Mouse (Mus musculus): ENCODE data around the gene Grb7. TPM values are rescaled to one million over a fixed set of nuclear protein-coding genes. Genes with fewer than 3 reads are reported as not detected.

Grb7 gene
- total RNA-seq, 2 experiments from 2014 or later = 1.1 to 1.6 TPM

GRCm38 (mm10) chr11:98469761-98470714, 23.8 kb downstream of the Grb7 start:
- no peak for DNase-seq (ENCODE audit: low spot score in 2 of 2)

GRCm38 (mm10) chr11:98470795-98471194, 24.6 kb downstream of the Grb7 start:
- DNase-seq (ENCODE audit: low spot score in 2 of 2) = no peak

DNA sequence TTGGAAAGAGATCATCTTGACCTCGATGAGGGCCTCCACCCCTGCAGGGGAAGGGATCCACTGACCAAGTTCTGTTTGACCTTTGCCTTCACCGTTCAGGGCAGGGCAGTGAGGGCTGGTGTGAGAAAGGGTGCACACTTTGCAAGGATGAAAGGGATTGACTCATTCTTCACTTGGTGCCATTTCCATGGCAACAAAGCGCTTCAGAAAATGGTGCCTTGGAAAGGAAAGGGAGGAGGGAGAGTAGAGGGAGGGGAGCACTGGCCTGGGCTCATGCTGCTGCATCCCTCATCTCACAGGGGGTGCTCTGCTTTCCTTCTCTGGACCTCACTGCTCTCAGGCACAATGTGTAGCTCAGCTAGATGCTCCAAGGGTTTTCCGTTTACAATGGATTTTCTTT, 26.5 kb downstream of the Grb7 start:
- no peak for DNase-seq (ENCODE audit: low spot score in 2 of 2)

DNA sequence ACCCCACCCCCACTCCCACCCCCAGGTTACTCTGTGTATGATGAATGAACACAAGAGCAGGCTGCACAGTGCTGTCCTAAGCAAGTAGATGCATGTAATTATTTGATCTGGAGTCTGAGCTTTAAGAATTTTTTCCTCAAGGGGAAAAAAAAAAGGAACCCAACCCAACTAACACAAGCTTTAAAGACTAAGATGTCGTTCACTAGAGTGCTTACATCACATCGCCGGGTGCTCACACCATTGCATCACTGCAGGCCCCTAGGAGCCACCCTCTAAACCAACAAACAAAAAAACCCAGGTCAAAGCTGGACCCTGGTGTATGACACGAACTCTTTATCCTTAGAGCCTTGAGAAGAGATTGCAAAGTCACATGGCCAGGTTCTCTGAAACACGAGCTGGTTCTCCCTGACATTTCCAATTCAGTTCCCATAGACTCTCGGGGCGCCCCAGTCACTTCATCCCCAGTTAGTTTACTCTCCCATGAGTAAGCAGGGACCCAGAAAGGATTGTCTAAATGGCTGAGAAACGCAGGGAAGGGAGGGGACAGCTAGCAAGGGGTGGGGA, 27.8 kb downstream of the Grb7 start:
- DNase-seq (ENCODE audit: low spot score in 2 of 2) = no peak

DNA sequence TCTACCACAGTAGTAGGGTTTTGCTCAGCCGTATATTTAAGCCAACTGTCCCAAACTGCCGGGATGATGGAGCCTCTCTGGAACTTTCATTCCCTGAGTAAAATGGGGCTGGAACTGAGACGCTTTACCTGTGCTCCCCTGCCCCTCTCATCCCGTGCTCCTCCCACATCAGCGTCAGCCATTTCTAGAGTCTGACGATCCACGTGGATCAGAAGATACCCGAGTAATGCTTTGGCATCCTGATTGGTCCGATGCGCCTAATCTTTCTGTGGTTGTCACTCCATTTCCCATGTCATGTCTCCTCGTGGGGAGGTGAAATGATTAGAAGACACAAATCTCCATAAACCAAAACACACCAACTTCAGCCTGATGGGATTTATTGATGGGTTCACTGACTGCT, 28.8 kb downstream of the Grb7 start:
- DNase-seq (ENCODE audit: low spot score in 2 of 2) = no peak

DNA sequence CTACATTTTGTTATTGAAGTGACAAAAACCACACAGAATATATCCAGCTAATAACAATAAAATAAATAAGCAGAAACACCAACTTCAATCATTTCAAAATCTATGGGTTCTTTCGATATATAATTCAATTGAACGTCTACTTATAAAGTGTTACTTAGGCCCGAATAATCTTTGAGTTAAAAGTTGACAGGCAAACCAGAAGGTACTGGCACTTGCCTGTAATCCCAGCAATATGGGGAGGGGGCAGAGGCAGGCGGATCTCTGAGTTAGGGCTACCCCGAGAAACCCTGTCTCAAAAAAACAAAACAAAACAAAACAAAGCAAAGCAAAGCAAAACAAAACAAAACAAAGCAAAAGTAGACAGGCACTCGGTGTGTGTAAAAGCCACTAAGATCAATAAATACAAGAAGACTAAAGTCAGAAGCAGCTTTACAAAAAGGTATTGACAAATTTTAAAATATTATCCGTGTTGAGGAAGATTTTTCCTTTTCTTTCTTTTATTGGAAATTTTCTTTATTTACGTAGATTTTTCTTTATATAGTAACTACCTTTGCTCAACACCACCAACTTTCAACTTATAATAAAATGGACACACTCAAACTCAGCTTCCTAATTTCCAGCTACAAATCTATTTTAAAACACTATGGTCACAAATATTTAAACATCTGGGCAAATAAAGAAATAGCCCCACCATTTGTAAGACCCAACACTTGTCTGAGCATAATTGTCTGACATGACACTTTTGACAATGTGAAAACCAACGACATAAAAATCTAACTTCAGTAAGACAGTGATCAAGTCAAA, 29.6 kb downstream of the Grb7 start:
- no peak for DNase-seq (ENCODE audit: low spot score in 2 of 2)

DNA sequence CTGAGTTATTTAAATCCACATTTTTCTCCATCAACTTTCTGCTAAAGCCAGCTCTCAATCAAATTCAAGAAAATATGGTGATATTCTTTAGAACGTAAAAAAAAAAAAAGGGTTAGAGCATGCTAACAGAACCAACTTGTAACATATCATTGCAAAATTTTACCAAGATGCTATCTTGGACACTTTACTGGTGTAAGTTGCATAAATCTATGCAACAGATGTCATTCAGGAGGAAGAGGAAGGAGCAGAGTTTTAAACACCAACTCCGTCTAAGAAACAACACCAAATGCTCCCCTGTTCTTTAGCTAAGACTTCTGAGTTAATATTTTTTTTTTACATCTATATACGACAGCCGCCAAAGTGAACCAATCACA, 30.2 kb downstream of the Grb7 start:
- no peak for DNase-seq (ENCODE audit: low spot score in 2 of 2)

- DNase-seq (ENCODE audit: low spot score in 2 of 2) = no peak
These were observed 31.0 kb downstream of the Grb7 start for GRCm38 (mm10) chr11:98477011-98477701.

DNA sequence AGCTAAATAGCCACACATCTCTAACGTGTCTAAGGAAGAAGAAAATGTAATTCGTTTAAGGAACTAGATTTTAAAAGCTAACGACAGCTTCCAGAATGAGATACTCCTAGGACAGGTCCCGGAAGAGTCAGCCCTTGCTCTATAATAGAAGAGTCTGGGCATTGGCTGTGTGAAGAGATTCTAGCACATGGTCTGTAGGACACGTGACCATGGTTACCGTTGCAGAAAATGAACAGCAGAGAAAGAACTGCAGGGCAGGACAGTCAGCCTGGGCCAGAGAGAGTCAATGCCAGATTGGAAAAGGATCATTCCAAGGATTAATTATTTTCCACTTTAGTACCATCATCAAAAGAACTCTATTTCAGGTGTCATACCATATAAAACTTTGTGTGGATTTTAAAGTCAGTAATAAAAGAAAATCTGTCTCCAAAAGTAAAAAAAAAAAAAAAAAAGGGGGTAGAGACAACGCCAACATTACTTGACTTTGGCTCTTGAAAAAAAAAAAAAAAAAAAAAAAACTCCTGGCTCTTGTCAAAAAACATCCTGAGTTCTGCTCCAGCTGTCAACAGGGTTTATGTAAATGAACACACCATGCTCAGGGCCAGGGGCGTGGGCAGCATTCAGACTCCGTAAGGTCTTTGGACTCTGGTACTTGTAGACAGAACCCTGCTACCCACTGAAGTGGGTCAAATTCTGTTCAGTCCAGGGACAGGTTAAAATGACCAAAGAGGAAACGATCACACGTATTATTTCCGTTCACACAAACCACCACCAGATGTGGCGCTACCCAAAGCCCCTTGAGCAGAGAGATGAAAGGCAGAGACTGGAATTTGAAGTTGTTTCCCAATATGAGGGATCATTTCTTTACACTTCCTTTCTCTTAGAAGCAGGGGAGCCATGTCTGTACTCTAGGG, 33.1 kb downstream of the Grb7 start:
- no peak for DNase-seq (ENCODE audit: low spot score in 2 of 2)

DNA sequence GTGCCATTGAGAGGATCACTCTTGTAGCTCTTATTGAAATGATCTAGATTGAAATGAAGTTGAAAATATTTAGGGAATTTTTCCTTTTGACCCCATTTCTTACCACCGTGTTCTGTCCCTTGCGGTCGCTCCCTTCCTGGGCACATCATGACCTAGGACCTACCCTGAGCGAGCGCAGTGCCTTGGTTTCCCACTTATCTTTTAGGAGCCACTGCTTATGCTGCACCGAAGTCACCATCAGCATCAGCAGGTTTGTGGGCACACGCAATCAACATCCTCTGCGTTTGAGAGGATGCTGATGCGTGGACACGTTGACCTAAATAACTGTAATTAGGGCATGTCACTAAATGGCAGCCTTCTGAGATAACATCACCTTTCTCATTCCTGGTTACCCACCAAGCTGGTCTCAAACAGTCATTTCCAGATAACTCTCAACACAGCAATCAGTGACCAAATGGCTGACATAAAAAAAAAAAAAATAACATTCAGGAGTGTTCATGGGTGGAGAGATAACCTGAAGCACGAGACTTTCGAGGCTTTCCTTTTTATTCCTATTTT, 33.8 kb downstream of the Grb7 start:
- no peak for DNase-seq (ENCODE audit: low spot score in 2 of 2)

GRCm38 (mm10) chr11:98481231-98481630, 35.0 kb downstream of the Grb7 start:
- DNase-seq (ENCODE audit: low spot score in 2 of 2) = no peak

GRCm38 (mm10) chr11:98482067-98482466, 35.9 kb downstream of the Grb7 start:
- no peak for DNase-seq (ENCODE audit: low spot score in 2 of 2)

- DNase-seq (ENCODE audit: low spot score in 2 of 2) = no peak
These were observed 39.6 kb downstream of the Grb7 start for GRCm38 (mm10) chr11:98485749-98486148.

DNA sequence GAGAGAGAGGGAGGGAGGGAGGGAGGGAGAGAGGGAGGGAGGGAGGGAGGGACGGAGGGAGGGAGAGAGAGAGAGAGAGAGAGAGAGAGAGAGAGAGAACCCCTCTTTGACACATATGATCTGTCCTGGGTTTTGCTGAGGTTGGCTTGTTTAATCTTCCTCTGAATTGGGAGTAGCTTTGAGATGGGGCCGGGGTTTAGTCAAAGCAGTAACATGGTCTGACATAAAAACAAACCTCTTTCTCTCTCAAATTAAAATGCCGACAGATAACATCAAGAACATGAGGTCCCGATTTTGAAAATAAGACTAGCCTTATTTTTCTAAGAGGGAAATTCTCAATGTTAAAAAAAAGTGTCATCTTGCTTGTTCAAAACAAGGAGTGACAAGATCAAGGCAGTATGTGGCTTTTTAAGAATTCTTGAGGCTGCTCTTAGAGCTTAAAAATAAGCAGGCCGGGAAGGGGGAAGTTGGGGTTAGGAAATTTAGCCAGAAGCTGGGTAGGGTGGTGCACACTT, 41.4 kb downstream of the Grb7 start:
- no peak for DNase-seq (ENCODE audit: low spot score in 2 of 2)

DNA sequence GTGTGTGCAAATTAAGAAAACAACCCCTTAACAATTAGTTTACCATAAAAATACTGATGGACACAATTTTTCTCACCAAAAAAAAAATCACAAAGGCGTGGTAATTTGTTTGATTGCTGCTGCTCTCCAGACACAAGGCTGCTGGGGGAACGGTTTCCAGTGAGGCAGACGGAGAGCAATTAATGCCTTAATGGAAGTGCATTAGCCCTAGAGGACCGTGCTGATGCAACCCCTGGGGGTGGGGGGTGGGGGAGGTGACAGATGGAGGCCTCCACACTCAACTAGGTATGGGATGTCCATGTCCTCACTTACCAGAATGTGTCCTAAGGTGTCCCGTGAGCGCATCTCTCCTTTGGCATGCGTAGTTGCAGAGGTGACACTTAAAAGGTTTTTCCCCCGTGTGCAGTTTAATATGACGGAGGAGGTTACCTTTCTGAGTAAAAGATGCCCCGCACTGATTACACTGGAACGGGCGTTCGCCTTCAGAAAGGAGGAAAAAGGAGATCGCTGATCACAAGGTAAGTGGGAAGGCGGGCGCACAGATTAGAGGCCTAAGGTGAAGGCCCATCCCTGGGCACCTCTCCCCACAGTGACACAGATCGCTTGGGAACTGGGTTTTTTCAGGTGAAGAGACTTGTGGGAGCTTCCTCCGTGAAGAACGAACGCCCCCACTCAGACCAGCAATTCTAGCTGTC, 42.5 kb downstream of the Grb7 start:
- no peak for DNase-seq (ENCODE audit: low spot score in 2 of 2)

- DNase-seq (ENCODE audit: low spot score in 2 of 2) = no peak
These were observed 45.4 kb downstream of the Grb7 start for GRCm38 (mm10) chr11:98491571-98491970.

DNA sequence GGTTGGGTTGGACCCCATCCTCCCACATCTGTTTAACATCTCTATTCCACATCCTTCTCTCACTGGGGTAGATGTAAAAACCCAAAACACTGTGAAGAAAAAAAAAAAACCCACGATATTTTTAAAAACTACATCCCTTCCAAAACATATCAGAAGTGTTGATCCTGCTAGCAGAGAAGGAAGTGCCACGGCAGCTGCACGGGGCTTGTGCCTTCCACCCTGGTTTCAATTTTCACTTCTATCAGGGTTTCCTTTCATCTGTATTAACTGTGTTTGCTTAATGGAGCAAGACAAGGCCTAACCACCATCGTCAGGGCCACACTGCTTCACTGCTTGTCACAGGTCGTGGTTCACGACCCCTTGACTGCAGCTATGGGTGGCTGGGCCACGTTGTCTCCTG, 46.8 kb downstream of the Grb7 start:
- no peak for DNase-seq (ENCODE audit: low spot score in 2 of 2)

DNA sequence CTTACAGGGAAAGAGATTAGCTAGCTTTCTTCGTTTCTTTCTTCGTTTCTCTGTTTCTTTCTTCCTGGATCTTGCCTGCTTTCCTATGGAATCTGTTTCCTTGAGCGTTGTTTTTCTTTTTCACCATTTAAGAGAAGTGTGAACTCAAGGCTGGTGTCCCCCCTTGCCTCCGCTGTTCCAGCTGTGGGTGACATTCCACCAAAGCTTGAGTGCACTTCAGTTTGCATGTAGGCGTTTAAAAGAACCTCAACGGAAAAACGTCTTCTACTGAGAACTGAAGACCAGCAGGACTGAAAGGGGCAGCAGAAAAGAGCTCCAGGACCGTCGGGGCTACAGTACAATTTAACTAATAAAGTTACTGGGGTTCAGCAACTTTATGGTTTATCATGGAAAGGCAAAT, 47.2 kb downstream of the Grb7 start:
- DNase-seq (ENCODE audit: low spot score in 2 of 2) = no peak

GRCm38 (mm10) chr11:98495176-98495719, 49.1 kb downstream of the Grb7 start:
- no peak for DNase-seq (ENCODE audit: low spot score in 2 of 2)
